Mouse (Mus musculus) forebrain, embryonic 10.5 days (tissue): ENCODE data around the gene Slc26a10. TPM values are rescaled to one million over a fixed set of nuclear protein-coding genes. Genes with fewer than 3 reads are reported as not detected.

ENCODE experiments used
- DNase-seq: peaks from one replicate; pipeline ENCODE4 v3.0.0-alpha.2; 2017; ENCODE audit warnings: low spot score; ENCODE audit errors: extremely low spot score
- H3K27ac ChIP-seq: fragments of 300-500 bp; sonication (generic); 2 replicates; pipeline ENCODE4 v1.5.1; 2016; ENCODE audit warnings: mild to moderate bottlenecking
- H3K27me3 ChIP-seq: fragments of 300-500 bp; sonication (generic); 2 replicates; pipeline ENCODE4 v1.6.1; 2016; ENCODE audit warnings: mild to moderate bottlenecking; ENCODE audit not compliant: poor library complexity, severe bottlenecking
- H3K36me3 ChIP-seq: fragments of 300-500 bp; sonication (generic); replicated peaks from 2 replicates; pipeline ENCODE4 v1.6.1; 2016; ENCODE audit warnings: mild to moderate bottlenecking, moderate library complexity
- H3K4me1 ChIP-seq: fragments of 300-500 bp; sonication (generic); 2 replicates; pipeline ENCODE4 v1.6.1; 2016
- H3K4me3 ChIP-seq: fragments of 300-500 bp; sonication (generic); 2 replicates; pipeline ENCODE4 v1.5.1; 2016; ENCODE audit warnings: mild to moderate bottlenecking, moderate library complexity
- H3K9me3 ChIP-seq: fragments of 300-500 bp; sonication (generic); 2 replicates; pipeline ENCODE4 v1.6.1; 2016; ENCODE audit warnings: mild to moderate bottlenecking, moderate library complexity
- WGBS: fragments of 180-500 bp; shearing (Covaris S2); methylation state at CpG from one replicate; pipeline ENCODE4 v1.1.7; 2016; 5-methylcytosine and 5-hydroxymethylcytosine counted together
- polyA plus RNA-seq: library from polyadenylated mRNA; unstranded; fragments of >200 nt; fragmentation: Nextera tagmentation; extraction: Ambion mirVana; gene quantifications from 2 replicates; pipeline ENCODE4 v1.2.1, GENCODE M21; 2016

Slc26a10 gene
- polyA plus RNA-seq, 1 experiment from 2014 or later, result 1.9 TPM

DNA sequence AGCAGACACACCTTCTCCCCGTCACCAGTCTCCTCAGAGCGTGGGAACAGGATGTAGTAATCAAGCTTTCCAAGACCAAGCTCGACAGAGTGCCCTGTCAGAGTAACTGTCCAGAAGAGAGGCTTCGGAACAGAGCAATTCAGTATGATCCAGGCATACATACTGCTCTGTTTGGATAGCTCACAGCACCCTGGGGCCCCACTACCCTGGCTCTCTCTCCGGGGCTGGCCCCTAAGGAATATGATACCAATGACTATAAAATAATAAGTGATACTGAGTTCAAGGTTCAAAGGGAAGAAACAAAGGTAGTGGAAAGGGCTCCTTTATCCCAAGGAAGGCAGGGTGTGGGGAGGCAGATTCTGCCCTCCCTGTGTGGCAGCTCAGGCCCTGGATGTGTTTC is 48.0 kb downstream of the Slc26a10 start:
- Histone ChIP-seq H3K27ac (no peak overlapping the region), H3K4me1 (peaks cover 5% of the 10 kb centered on the region; the same call in 1 of the 2 replicates), H3K4me3 (no peak overlapping the region), H3K27me3 (no peaks in the 10 kb centered on the region), H3K9me3 (no peaks in the 10 kb centered on the region), H3K36me3 (no peaks in the 10 kb centered on the region)
- no peak for DNase-seq
- 75% methylated on average over 5 of the region's 5 CpGs for WGBS

GRCm38 (mm10) chr10:127129431-127129830 is 51.0 kb downstream of the Slc26a10 start:
- Histone ChIP-seq H3K4me1 (0 out of 2 replicates have a peak, but pooled peaks cover 5% of the 10 kb centered on the region), H3K27ac (no peak overlapping the region), H3K27me3 (no peaks in the 10 kb centered on the region), H3K36me3 (no peaks in the 10 kb centered on the region), H3K4me3 (no peak overlapping the region), H3K9me3 (no peaks in the 10 kb centered on the region)
- 66% methylated on average over 4 of the region's 4 CpGs for WGBS
- no peak for DNase-seq

- Histone ChIP-seq H3K9me3 (no peaks in the 10 kb centered on the region), H3K36me3 (no peaks in the 10 kb centered on the region), H3K4me1 (peaks cover 12% of the 10 kb centered on the region), H3K4me3 (no peak overlapping the region), H3K27me3 (no peaks in the 10 kb centered on the region), H3K27ac (no peak overlapping the region)
- WGBS, result 86% methylated on average over 7 of the region's 7 CpGs
- no peak for DNase-seq
These were observed 52.6 kb downstream of the Slc26a10 start for GRCm38 (mm10) chr10:127127711-127128279.

- 87% methylated on average over 5 of the region's 5 CpGs for WGBS
- H3K4me1 ChIP-seq, result peaks cover 18% of the 10 kb centered on the region
- H3K27ac ChIP-seq, result no peak overlapping the region
- H3K4me3 ChIP-seq, result no peak overlapping the region
- DNase-seq, result no peak
- no peaks in the 10 kb centered on the region for H3K9me3 ChIP-seq
- no peaks in the 10 kb centered on the region for H3K27me3 ChIP-seq
- H3K36me3 ChIP-seq, result no peaks in the 10 kb centered on the region
These were observed 53.9 kb downstream of the Slc26a10 start for GRCm38 (mm10) chr10:127126579-127126978.

- Histone ChIP-seq H3K4me1 (peaks cover 22% of the 10 kb centered on the region), H3K4me3 (no peak overlapping the region), H3K27me3 (no peaks in the 10 kb centered on the region), H3K9me3 (no peaks in the 10 kb centered on the region), H3K36me3 (no peaks in the 10 kb centered on the region), H3K27ac (no peak overlapping the region)
- 76% methylated on average over 9 of the region's 9 CpGs for WGBS
- DNase-seq, result peak; percentile 21
These were observed 55.0 kb downstream of the Slc26a10 start for GRCm38 (mm10) chr10:127125210-127126001.

GRCm38 (mm10) chr10:127123436-127123805 is 57.0 kb downstream of the Slc26a10 start:
- H3K4me3 ChIP-seq, result peak overlapping the region; percentile 44
- no peaks in the 10 kb centered on the region for H3K9me3 ChIP-seq
- H3K27ac ChIP-seq, result peak overlapping the region; percentile 20; the same call in 1 of the 2 replicates
- 10% methylated on average over 4 of the region's 4 CpGs for WGBS
- DNase-seq, result peak; percentile 52
- H3K36me3 ChIP-seq, result peaks cover 11% of the 10 kb centered on the region
- peaks cover 29% of the 10 kb centered on the region for H3K4me1 ChIP-seq
- H3K27me3 ChIP-seq, result no peaks in the 10 kb centered on the region

- H3K27ac ChIP-seq, result peak overlapping the region; percentile 20; the same call in 1 of the 2 replicates
- peaks cover 16% of the 10 kb centered on the region for H3K36me3 ChIP-seq
- 10% methylated on average over 13 of the region's 13 CpGs for WGBS
- DNase-seq, result peak; percentile 41
- peak overlapping the region; percentile 44 for H3K4me3 ChIP-seq
- no peaks in the 10 kb centered on the region for H3K27me3 ChIP-seq
- no peaks in the 10 kb centered on the region for H3K9me3 ChIP-seq
- peaks cover 29% of the 10 kb centered on the region for H3K4me1 ChIP-seq
These were observed 57.5 kb downstream of the Slc26a10 start for GRCm38 (mm10) chr10:127122784-127123435.

GRCm38 (mm10) chr10:127122018-127122417 is 58.4 kb downstream of the Slc26a10 start:
- H3K27ac ChIP-seq, result no peak overlapping the region
- peaks cover 25% of the 10 kb centered on the region for H3K36me3 ChIP-seq
- H3K4me1 ChIP-seq, result peaks cover 29% of the 10 kb centered on the region
- no peaks in the 10 kb centered on the region for H3K9me3 ChIP-seq
- 83% methylated on average over 3 of the region's 3 CpGs for WGBS
- no peak for DNase-seq
- no peak overlapping the region for H3K4me3 ChIP-seq
- H3K27me3 ChIP-seq, result no peaks in the 10 kb centered on the region

Other genes starting within 250 kb of the Slc26a10 start
- 42.3 and 42.5 TPM in 2 replicates for gene Ctdsp2, start 201.9 kb downstream of the Slc26a10 start, polyA plus RNA-seq
- gene Avil, start 179.9 kb downstream of the Slc26a10 start, polyA plus RNA-seq, result 0.06 and 0.10 TPM in 2 replicates
- gene Tsfm, start 149.8 kb downstream of the Slc26a10 start, polyA plus RNA-seq, result 110 and 117 TPM in 2 replicates
- gene Mettl1, start 139.2 kb downstream of the Slc26a10 start, polyA plus RNA-seq, result 62.1 and 65.2 TPM in 2 replicates
- gene Eef1akmt3, start 139.1 kb downstream of the Slc26a10 start, polyA plus RNA-seq, result 0.18 and 0.21 TPM in 2 replicates
- gene Cyp27b1, start 132.4 kb downstream of the Slc26a10 start, polyA plus RNA-seq, result 0.11 and 0.16 TPM in 2 replicates
- 1.1 and 1.2 TPM in 2 replicates for gene March9, start 120.5 kb downstream of the Slc26a10 start, polyA plus RNA-seq
- gene Cdk4, start 117.1 kb downstream of the Slc26a10 start, polyA plus RNA-seq, result 3,005 and 3,066 TPM in 2 replicates
- 188 and 190 TPM in 2 replicates for gene Tspan31, start 110.4 kb downstream of the Slc26a10 start, polyA plus RNA-seq
- 0.10 and 0.23 TPM in 2 replicates for gene Agap2, start 105.4 kb downstream of the Slc26a10 start, polyA plus RNA-seq
- gene Os9, start 59.5 kb downstream of the Slc26a10 start, polyA plus RNA-seq, result 54.2 and 57.6 TPM in 2 replicates
- 4.0 and 5.0 TPM in 2 replicates for gene B4galnt1, start 15.4 kb downstream of the Slc26a10 start, polyA plus RNA-seq
- gene Arhgef25, start 9.4 kb upstream of the Slc26a10 start, polyA plus RNA-seq, result 23.7 and 25.7 TPM in 2 replicates
- 106 and 108 TPM in 2 replicates for gene Dtx3, start 15.1 kb upstream of the Slc26a10 start, polyA plus RNA-seq
- 21.3 and 21.4 TPM in 2 replicates for gene Pip4k2c, start 30.9 kb upstream of the Slc26a10 start, polyA plus RNA-seq
- gene Kif5a, start 82.7 kb upstream of the Slc26a10 start, polyA plus RNA-seq, result 6.6 and 7.9 TPM in 2 replicates
- gene Dctn2, start 85.7 kb upstream of the Slc26a10 start, polyA plus RNA-seq, result 192 and 206 TPM in 2 replicates
- gene Mbd6, start 108.4 kb upstream of the Slc26a10 start, polyA plus RNA-seq, result 9.1 and 11.4 TPM in 2 replicates
- gene Mars, start 131.1 kb upstream of the Slc26a10 start, polyA plus RNA-seq, result 191 and 202 TPM in 2 replicates
- 1.5 and 1.7 TPM in 2 replicates for gene Arhgap9, start 141.3 kb upstream of the Slc26a10 start, polyA plus RNA-seq
- 7.0 and 7.9 TPM in 2 replicates for gene Gli1, start 161.3 kb upstream of the Slc26a10 start, polyA plus RNA-seq
- gene Inhbe, start 173.8 kb upstream of the Slc26a10 start, polyA plus RNA-seq, result 0.04 TPM in 1 of 2 replicates, not detected in the other
- gene Inhbc, start 189.8 kb upstream of the Slc26a10 start, polyA plus RNA-seq, result not detected in 2 replicates
- gene R3hdm2, start 199.7 kb upstream of the Slc26a10 start, polyA plus RNA-seq, result 27.2 and 27.8 TPM in 2 replicates